Mouse (Mus musculus) liver, embryonic 11.5 days (tissue): ENCODE measurements around the gene Tomm40. TPM values are rescaled to one million over a fixed set of nuclear protein-coding genes. Genes with fewer than 3 reads are reported as not detected.
A peak's percentile ranks its signal among the peaks of the same experiment; 100 is the strongest.
"Not testable (repeated sequence)": the region's sequence is repeated elsewhere in the genome, so short reads cannot be mapped to it uniquely, and the experiment has no call there.

Experiments
- ATAC-seq: fragments of 200-750 bp; cut with Nextera tagmentation; replicated peaks from 2 replicates; pipeline ENCODE4 v1.8.0; 2017; ENCODE audit warnings: moderate number of reproducible peaks, mild to moderate bottlenecking, moderate TSS enrichment, moderate library complexity; ENCODE audit not compliant: low FRiP score
- DNase-seq: peaks from one replicate; pipeline ENCODE4 v3.0.0-alpha.2; 2017; ENCODE audit warnings: low spot score
- H3K27ac ChIP-seq: fragments of 300-500 bp; sonication (generic); 2 replicates; pipeline ENCODE4 v1.5.1; 2014; ENCODE audit warnings: mild to moderate bottlenecking, low read depth, low read length, control low read depth
- H3K27me3 ChIP-seq: fragments of 300-500 bp; sonication (generic); replicated peaks from 2 replicates; pipeline ENCODE4 v1.6.1; 2014; ENCODE audit warnings: low read length, mixed read lengths; ENCODE audit not compliant: control insufficient read depth, insufficient read depth
- H3K36me3 ChIP-seq: fragments of 300-500 bp; sonication (generic); 2 replicates; pipeline ENCODE4 v1.6.1; 2014; ENCODE audit warnings: mild to moderate bottlenecking, low read length, moderate library complexity, mixed read lengths; ENCODE audit not compliant: control insufficient read depth, insufficient read depth
- H3K4me1 ChIP-seq: fragments of 300-500 bp; sonication (generic); replicated peaks from 2 replicates; pipeline ENCODE4 v1.6.1; 2014; ENCODE audit warnings: low read length, mixed read lengths; ENCODE audit not compliant: control insufficient read depth, insufficient read depth
- H3K4me2 ChIP-seq: fragments of 300-500 bp; sonication (generic); 2 replicates; pipeline ENCODE4 v1.6.1; 2014; ENCODE audit warnings: mild to moderate bottlenecking, control low read depth, moderate library complexity
- H3K4me3 ChIP-seq: fragments of 300-500 bp; sonication (generic); 2 replicates; pipeline ENCODE4 v1.5.1; 2014; ENCODE audit warnings: low read depth, low read length, control low read depth
- H3K9ac ChIP-seq: fragments of 300-500 bp; sonication (generic); 2 replicates; pipeline ENCODE4 v1.6.1; 2014; ENCODE audit warnings: low read depth, low read length, control low read depth
- H3K9me3 ChIP-seq: fragments of 300-500 bp; sonication (generic); 2 replicates; pipeline ENCODE4 v1.6.1; 2016; ENCODE audit warnings: low read length, inconsistent platforms, mixed read lengths; ENCODE audit not compliant: control insufficient read depth
- WGBS: fragments of 180-500 bp; shearing (Covaris S2); extraction: QIAGEN DNeasy Blood & Tissue Kit; methylation state at CpG from one replicate; pipeline ENCODE4 v1.1.7; 2014; 5-methylcytosine and 5-hydroxymethylcytosine counted together
- polyA plus RNA-seq: library from polyadenylated mRNA; unstranded; fragments of >200 nt; fragmentation: Nextera tagmentation; extraction: Ambion mirVana; gene quantifications from 2 replicates; pipeline ENCODE4 v1.2.1, GENCODE M21; 2014

Gene Tomm40
- polyA plus RNA-seq, 1 experiment from 2014 or later: 259 TPM

DNA sequence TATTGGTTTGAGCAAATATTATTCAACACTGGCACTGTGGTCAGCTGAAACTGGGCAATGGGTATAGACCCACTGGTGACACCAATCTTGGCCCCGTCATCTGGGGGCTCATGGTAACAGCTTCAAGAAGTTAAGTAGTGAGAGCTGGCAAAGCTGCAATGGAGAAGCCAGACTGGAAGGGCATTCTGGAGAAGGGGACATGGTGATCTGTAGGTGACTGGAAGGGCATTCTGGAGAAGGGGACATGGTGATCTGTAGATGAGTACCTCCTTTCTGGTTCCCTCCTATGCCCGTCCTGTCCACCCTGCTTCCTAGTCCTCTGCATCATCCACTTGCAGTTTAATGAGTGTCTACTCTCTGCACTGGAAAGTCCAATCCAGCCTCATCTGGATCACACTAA lies 26.6 kb downstream of the Tomm40 start:
- Histone ChIP-seq H3K36me3 (no peaks in the 10 kb centered on the region), H3K4me1 (peaks cover 12% of the 10 kb centered on the region), H3K4me3 (no peak overlapping the region), H3K4me2 (no peak overlapping the region), H3K27ac (no peak overlapping the region), H3K9ac (no peak overlapping the region), H3K27me3 (no peaks in the 10 kb centered on the region), H3K9me3 (no peaks in the 10 kb centered on the region)
- WGBS: 95% methylated on average over 2 of the region's 2 CpGs
- no peak for DNase-seq
- ATAC-seq: no peak

DNA sequence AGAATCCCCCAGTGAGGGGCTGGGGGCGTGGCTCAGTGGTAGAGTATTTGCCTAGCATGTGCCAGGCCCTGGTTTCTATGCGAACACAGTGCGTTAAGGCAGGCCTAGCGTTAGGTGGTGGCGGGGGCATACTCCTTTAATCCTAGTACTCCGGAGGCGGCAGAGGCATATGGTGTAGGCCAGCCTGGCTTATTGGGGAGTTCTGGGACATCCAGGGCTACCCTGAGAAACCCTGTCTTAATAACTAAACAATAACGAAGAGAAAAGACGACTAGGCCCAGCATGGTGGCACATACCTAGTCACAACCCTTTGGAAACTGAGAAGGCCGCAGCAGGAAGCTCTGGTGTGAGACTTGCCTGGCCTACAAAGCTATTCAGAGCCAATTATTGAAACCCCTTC lies 27.1 kb downstream of the Tomm40 start:
- no peak overlapping the region for H3K9ac ChIP-seq
- ATAC-seq (no peak), DNase-seq (no peak)
- 95% methylated on average over 10 of the region's 10 CpGs for WGBS
- H3K4me1 ChIP-seq: peaks cover 9% of the 10 kb centered on the region
- no peak overlapping the region for H3K27ac ChIP-seq
- H3K4me2 ChIP-seq: no peak overlapping the region
- no peaks in the 10 kb centered on the region for H3K27me3 ChIP-seq
- no peaks in the 10 kb centered on the region for H3K9me3 ChIP-seq
- H3K36me3 ChIP-seq: no peaks in the 10 kb centered on the region
- H3K4me3 ChIP-seq: no peak overlapping the region

DNA sequence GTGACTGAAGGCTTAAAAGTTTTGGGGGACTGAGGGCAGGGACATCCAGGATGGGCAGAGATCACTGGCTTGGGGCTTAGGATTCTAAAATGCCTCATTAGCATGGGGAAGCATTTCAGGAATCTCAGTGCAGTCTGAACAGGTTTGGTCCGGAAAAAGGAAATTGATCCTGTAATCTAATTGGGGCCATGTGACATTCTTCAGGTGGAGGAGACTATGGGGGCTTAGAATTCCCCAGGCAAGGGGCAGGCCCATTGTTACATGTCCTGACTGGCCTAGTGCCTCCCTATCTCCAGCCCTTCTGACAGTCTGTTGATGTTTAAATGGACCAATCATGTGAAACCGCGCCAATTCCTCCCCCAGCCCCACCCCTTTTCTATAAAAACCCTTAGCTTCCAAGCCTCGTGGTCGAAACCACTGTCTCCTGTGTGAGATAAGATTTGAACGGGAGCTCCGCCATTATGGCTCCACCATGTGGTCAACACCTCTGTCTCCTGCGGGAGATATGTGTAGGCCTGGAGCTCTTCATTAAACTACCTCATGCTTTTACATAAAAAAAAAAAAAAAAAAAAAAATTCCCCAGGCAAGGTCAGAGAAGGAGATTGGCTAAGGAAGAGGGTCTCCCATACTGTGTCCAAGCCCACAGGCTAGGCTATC lies 28.2 kb downstream of the Tomm40 start:
- not testable (repeated sequence) for H3K9me3 ChIP-seq, H3K27me3 ChIP-seq, DNase-seq, H3K9ac ChIP-seq, H3K36me3 ChIP-seq, H3K4me3 ChIP-seq, H3K4me2 ChIP-seq, H3K4me1 ChIP-seq
- H3K27ac ChIP-seq: peak overlapping the region; percentile 40
- ATAC-seq: 0 out of 2 replicates have a peak, but pooled peaks have one; percentile 14
- 44% methylated on average over 8 of the region's 8 CpGs for WGBS

DNA sequence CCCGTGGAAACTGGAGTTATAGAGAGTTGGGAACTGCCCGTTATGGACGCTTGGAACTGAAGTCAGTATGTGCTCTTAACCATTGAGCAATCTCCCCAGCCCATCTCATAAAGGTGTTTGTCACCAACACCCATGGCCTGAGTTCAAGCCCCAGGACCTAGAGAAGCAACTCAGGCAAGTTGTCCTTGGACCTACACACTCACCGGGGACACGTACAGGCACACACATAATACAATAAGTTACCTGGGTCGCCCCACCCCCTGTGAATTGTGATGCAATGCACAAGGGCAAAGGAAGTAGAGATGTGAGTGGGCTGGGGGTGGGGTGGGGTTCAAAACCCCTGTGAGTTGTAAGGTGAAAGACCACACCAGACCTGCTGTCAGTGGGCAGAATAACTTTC lies 28.7 kb downstream of the Tomm40 start:
- WGBS: 80% methylated on average over 6 of the region's 6 CpGs
- Histone ChIP-seq H3K9me3 (no peaks in the 10 kb centered on the region), H3K4me1 (peaks cover 10% of the 10 kb centered on the region), H3K4me2 (no peak overlapping the region), H3K9ac (no peak overlapping the region), H3K27me3 (no peaks in the 10 kb centered on the region), H3K27ac (peak overlapping the region; percentile 40), H3K36me3 (no peaks in the 10 kb centered on the region), H3K4me3 (no peak overlapping the region)
- no peak for DNase-seq
- peak; percentile 49 for ATAC-seq

- no peaks in the 10 kb centered on the region for H3K36me3 ChIP-seq
- H3K27me3 ChIP-seq: no peaks in the 10 kb centered on the region
- ATAC-seq: peak; percentile 56
- no peak overlapping the region for H3K9ac ChIP-seq
- 66% methylated on average over 4 of the region's 4 CpGs for WGBS
- peak overlapping the region; percentile 20; the same call in 1 of the 2 replicates for H3K27ac ChIP-seq
- H3K9me3 ChIP-seq: no peaks in the 10 kb centered on the region
- peaks cover 14% of the 10 kb centered on the region for H3K4me1 ChIP-seq
- no peak overlapping the region for H3K4me3 ChIP-seq
- no peak overlapping the region for H3K4me2 ChIP-seq
- DNase-seq: no peak
Observed at GRCm38 (mm10) chr7:19685374-19685773, 29.9 kb downstream of the Tomm40 start.

DNA sequence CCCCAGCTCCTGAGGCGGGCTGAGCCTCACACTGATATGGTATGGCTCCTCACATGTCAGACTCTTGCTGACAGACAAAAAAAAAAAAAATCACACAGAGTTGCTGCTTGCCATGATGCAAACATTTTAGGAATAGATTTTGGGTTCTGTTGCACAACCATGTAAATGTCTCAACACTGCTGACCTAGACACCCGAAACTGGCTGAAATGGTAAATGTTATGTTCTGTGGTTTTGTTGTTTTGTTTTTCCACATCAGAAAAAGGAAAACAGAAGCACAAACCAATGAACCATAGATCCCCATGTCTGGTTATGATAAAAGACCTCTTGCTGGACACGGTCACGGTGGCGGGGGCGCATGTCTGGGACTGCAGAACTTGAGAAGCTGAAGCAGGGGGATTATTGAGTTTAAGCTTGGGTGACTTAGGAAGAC lies 31.5 kb downstream of the Tomm40 start:
- 72% methylated on average over 6 of the region's 6 CpGs for WGBS
- Histone ChIP-seq H3K9me3 (no peaks in the 10 kb centered on the region), H3K4me1 (peaks cover 14% of the 10 kb centered on the region), H3K9ac (no peak overlapping the region), H3K4me2 (no peak overlapping the region), H3K27ac (no peak overlapping the region), H3K36me3 (no peaks in the 10 kb centered on the region), H3K27me3 (no peaks in the 10 kb centered on the region), H3K4me3 (no peak overlapping the region)
- DNase-seq: no peak
- ATAC-seq: no peak

DNA sequence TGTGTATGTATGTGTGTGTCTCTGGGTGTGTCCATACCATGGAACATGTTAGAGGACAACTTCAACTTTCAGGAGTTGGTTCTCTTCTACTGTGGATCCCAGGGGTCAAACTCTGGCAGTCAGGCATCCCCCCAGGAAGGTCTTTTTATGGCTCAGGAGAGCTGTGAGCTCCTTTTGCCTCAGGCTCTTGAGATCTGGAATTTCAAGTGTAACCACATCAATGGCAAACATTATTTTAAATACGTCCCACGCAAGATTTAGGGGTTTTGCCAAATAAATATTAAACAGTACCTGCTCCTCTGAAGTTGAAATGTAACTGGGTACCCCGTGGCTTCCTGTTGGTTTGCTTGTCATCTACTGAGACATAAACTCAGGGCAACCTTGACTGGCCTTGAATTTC lies 32.3 kb downstream of the Tomm40 start:
- no peak overlapping the region for H3K27ac ChIP-seq
- peaks cover 14% of the 10 kb centered on the region for H3K4me1 ChIP-seq
- H3K4me3 ChIP-seq: no peak overlapping the region
- H3K9me3 ChIP-seq: no peaks in the 10 kb centered on the region
- ATAC-seq (no peak), DNase-seq (no peak)
- no peak overlapping the region for H3K9ac ChIP-seq
- no peak overlapping the region for H3K4me2 ChIP-seq
- no peaks in the 10 kb centered on the region for H3K27me3 ChIP-seq
- 75% methylated on average over 3 of the region's 3 CpGs for WGBS
- H3K36me3 ChIP-seq: no peaks in the 10 kb centered on the region

GRCm38 (mm10) chr7:19681202-19681694 lies 34.0 kb downstream of the Tomm40 start, which contains the start of the genes Gm44805 and Apoc4:
Gene Gm44805, minus strand, starts transcription at chr7:19681423.
Gene Apoc4, minus strand, starts transcription at chr7:19681479.
- WGBS: 69% methylated on average over 8 of the region's 8 CpGs
- no peak for DNase-seq
- H3K4me3 ChIP-seq: no peak within 1 kb of the TSS
- peak within 1 kb of the TSS; percentile 13; the same call in 1 of the 2 replicates for H3K27ac ChIP-seq
- no peaks in the 10 kb centered on the region for H3K36me3 ChIP-seq
- H3K9me3 ChIP-seq: no peaks in the 10 kb centered on the region
- H3K9ac ChIP-seq: no peak within 1 kb of the TSS
- H3K4me2 ChIP-seq: no peak within 1 kb of the TSS
- peaks cover 14% of the 10 kb centered on the region for H3K4me1 ChIP-seq
- no peaks in the 10 kb centered on the region for H3K27me3 ChIP-seq
- no peak for ATAC-seq

GRCm38 (mm10) chr7:19680702-19681101 lies 34.5 kb downstream of the Tomm40 start:
- Histone ChIP-seq H3K27ac (no peak overlapping the region; the same call in 1 of the 2 replicates), H3K27me3 (no peaks in the 10 kb centered on the region), H3K9ac (no peak overlapping the region), H3K36me3 (no peaks in the 10 kb centered on the region), H3K4me1 (peaks cover 14% of the 10 kb centered on the region), H3K9me3 (no peaks in the 10 kb centered on the region), H3K4me2 (no peak overlapping the region), H3K4me3 (no peak overlapping the region)
- DNase-seq (no peak), ATAC-seq (no peak)
- WGBS: 79% methylated on average over 2 of the region's 2 CpGs
